Mouse (Mus musculus) brain, embryonic 14.5 days (tissue): ENCODE data around the gene Msh5.

Experiments used
- CTCF ChIP-seq: fragments of 200-500 bp; IDR thresholded peaks from 2 replicates; pipeline ENCODE4 v1.5.1; 2012; ENCODE audit warnings: inconsistent platforms, mild to moderate bottlenecking, moderate library complexity, borderline replicate concordance; ENCODE audit not compliant: insufficient read depth, insufficient read length; ENCODE audit errors: extremely low read depth
- POLR2A ChIP-seq: fragments of 200-500 bp; IDR thresholded peaks from 2 replicates; pipeline ENCODE4 v1.6.1; 2012; ENCODE audit warnings: mild to moderate bottlenecking, inconsistent platforms, borderline replicate concordance; ENCODE audit not compliant: poor library complexity, insufficient read depth, insufficient read length, severe bottlenecking; ENCODE audit errors: extremely low read depth

DNA sequence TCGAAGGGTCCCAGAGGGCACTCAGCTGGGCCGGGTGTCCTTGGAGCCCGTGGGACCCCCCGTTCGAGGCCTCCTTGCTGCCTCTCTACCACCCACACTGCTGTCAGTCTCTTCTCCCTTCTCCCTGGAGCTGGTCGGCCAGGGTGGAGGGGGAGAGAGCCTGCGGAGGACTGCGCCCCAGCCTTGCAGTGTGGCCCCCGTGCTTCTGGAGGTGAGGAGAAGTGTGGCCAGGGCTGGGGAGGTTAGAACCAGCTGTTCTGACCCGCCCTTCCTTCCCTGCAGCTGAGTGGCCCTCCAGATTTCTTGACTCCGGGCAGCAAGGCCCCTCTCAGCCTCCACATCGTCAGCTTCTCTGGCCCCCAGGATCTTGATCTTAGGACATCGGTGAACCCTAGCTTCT is 22.3 kb downstream of the Msh5 start:
- TF ChIP-seq CTCF (no peak), POLR2A (no peak)
